Mouse (Mus musculus): Measurements from ENCODE around the gene Eif2ak3. TPM values are rescaled to one million over a fixed set of nuclear protein-coding genes. Genes with fewer than 3 reads are reported as not detected.

Gene Eif2ak3
- 10.6 and 20.7 TPM in 2 replicates for polyA plus RNA-seq (2012; rRNA removed; ENCODE audit: low replicate concordance)

GRCm38 (mm10) chr6:70844002-70844804 is at the start of gene Eif2ak3:
Gene Eif2ak3, plus strand, starts transcription at chr6:70844515.

GRCm38 (mm10) chr6:70918827-70919226 is 74.5 kb downstream of the Eif2ak3 start, which contains the start of gene Tex37:
Gene Tex37, minus strand, starts transcription at chr6:70918927.

Other genes with a start within 250 kb of the Eif2ak3 start
- 11.5 and 12.7 TPM in 2 replicates for gene Rpia, start 52.3 kb upstream of the Eif2ak3 start, polyA plus RNA-seq (2012; rRNA removed; ENCODE audit: low replicate concordance)
- not detected in 2 replicates for gene Tex37, start 74.4 kb downstream of the Eif2ak3 start, polyA plus RNA-seq (2012; rRNA removed; ENCODE audit: low replicate concordance)
- 0.13 TPM in 1 of 2 replicates, not detected in the other for gene Foxi3, start 112.0 kb downstream of the Eif2ak3 start, polyA plus RNA-seq (2012; rRNA removed; ENCODE audit: low replicate concordance)